Mouse (Mus musculus): ENCODE data around the gene Sult5a1. TPM values are rescaled to one million over a fixed set of nuclear protein-coding genes. Genes with fewer than 3 reads are reported as not detected.
"Not testable (repeated sequence)": the region's sequence is repeated elsewhere in the genome, so short reads cannot be mapped to it uniquely, and the experiment has no call there.

Sult5a1 gene
- not detected in 2 replicates for polyA plus RNA-seq (2012; ENCODE audit: insufficient read depth, insufficient read length, low replicate concordance, missing spikeins)

- 37% methylated on average over 13 of the region's 13 CpGs for WGBS
- TF ChIP-seq CTCF (IDR thresholded peaks at IDR 0.05; ENCODE audit: insufficient read depth, low read depth, low read length) (no peak), POLR2A (IDR thresholded peaks at IDR 0.05; ENCODE audit: insufficient read depth, low read depth, low read length) (no peak)
- H3K4me3 ChIP-seq (ENCODE audit: insufficient read depth, low read depth, low read length), result no peak within 1 kb of the TSS
- peaks cover 13% of the 10 kb centered on the region; the same call in 1 of the 2 replicates for H3K4me1 ChIP-seq (ENCODE audit: control insufficient read depth, insufficient read depth, low read length)
- no peak within 1 kb of the TSS for H3K27ac ChIP-seq (ENCODE audit: insufficient read depth, low read depth, low read length)
These were observed at the start of gene Sult5a1 for GRCm38 (mm10) chr8:123157888-123158465. Sult5a1 (minus strand) TSS chr8:123158315.

- no peak overlapping the region for H3K27ac ChIP-seq (ENCODE audit: insufficient read depth, low read depth, low read length)
- no peak overlapping the region for H3K4me3 ChIP-seq (ENCODE audit: insufficient read depth, low read depth, low read length)
- no peak for TF ChIP-seq CTCF (IDR thresholded peaks at IDR 0.05; ENCODE audit: insufficient read depth, low read depth, low read length)
- no peak for TF ChIP-seq POLR2A (IDR thresholded peaks at IDR 0.05; ENCODE audit: insufficient read depth, low read depth, low read length)
- H3K4me1 ChIP-seq (ENCODE audit: control insufficient read depth, insufficient read depth, low read length), result no peaks in the 10 kb centered on the region
- WGBS, result 71% methylated on average over 3 of the region's 3 CpGs
These were observed 45.5 kb upstream of the Sult5a1 start for GRCm38 (mm10) chr8:123203571-123203970.

- H3K4me1 ChIP-seq (ENCODE audit: control insufficient read depth, insufficient read depth, low read length), result no peaks in the 10 kb centered on the region
- H3K4me3 ChIP-seq (ENCODE audit: insufficient read depth, low read depth, low read length), result no peak overlapping the region
- TF ChIP-seq CTCF (IDR thresholded peaks at IDR 0.05; ENCODE audit: insufficient read depth, low read depth, low read length) (no peak), POLR2A (IDR thresholded peaks at IDR 0.05; ENCODE audit: insufficient read depth, low read depth, low read length) (no peak)
- 20% methylated on average over 5 of the region's 5 CpGs for WGBS
- H3K27ac ChIP-seq (ENCODE audit: insufficient read depth, low read depth, low read length), result no peak overlapping the region
These were observed 44.2 kb upstream of the Sult5a1 start for GRCm38 (mm10) chr8:123202288-123202687.

- no peaks in the 10 kb centered on the region for H3K4me1 ChIP-seq (ENCODE audit: control insufficient read depth, insufficient read depth, low read length)
- H3K4me3 ChIP-seq (ENCODE audit: insufficient read depth, low read depth, low read length), result no peak overlapping the region
- TF ChIP-seq POLR2A (IDR thresholded peaks at IDR 0.05; ENCODE audit: insufficient read depth, low read depth, low read length), result no peak
- no peak for TF ChIP-seq CTCF (IDR thresholded peaks at IDR 0.05; ENCODE audit: insufficient read depth, low read depth, low read length)
- WGBS, result 74% methylated on average over 14 of the region's 14 CpGs
- H3K27ac ChIP-seq (ENCODE audit: insufficient read depth, low read depth, low read length), result no peak overlapping the region
These were observed 41.7 kb upstream of the Sult5a1 start for GRCm38 (mm10) chr8:123199864-123200263.

- WGBS, result 84% methylated on average over 5 of the region's 5 CpGs
- not testable (repeated sequence) for H3K4me1 ChIP-seq (ENCODE audit: control insufficient read depth, insufficient read depth, low read length); H3K27ac ChIP-seq (ENCODE audit: insufficient read depth, low read depth, low read length); H3K4me3 ChIP-seq (ENCODE audit: insufficient read depth, low read depth, low read length)
These were observed 38.9 kb upstream of the Sult5a1 start for GRCm38 (mm10) chr8:123197016-123197415.

- no peak for TF ChIP-seq POLR2A (IDR thresholded peaks at IDR 0.05; ENCODE audit: insufficient read depth, low read depth, low read length)
- no peak for TF ChIP-seq CTCF (IDR thresholded peaks at IDR 0.05; ENCODE audit: insufficient read depth, low read depth, low read length)
- 94% methylated on average over 9 of the region's 9 CpGs for WGBS
- H3K4me3 ChIP-seq (ENCODE audit: insufficient read depth, low read depth, low read length), result no peak overlapping the region
These were observed 35.7 kb upstream of the Sult5a1 start for GRCm38 (mm10) chr8:123193771-123194170.

GRCm38 (mm10) chr8:123191908-123192307, 33.8 kb upstream of the Sult5a1 start:
- Histone ChIP-seq H3K4me1 (ENCODE audit: control insufficient read depth, insufficient read depth, low read length) (peaks cover 31% of the 10 kb centered on the region), H3K27ac (ENCODE audit: insufficient read depth, low read depth, low read length) (peak overlapping the region; percentile 80), H3K4me3 (ENCODE audit: insufficient read depth, low read depth, low read length) (no peak overlapping the region)
- WGBS, result 57% methylated on average over 8 of the region's 8 CpGs
- TF ChIP-seq POLR2A (IDR thresholded peaks at IDR 0.05; ENCODE audit: insufficient read depth, low read depth, low read length), result no peak
- no peak for TF ChIP-seq CTCF (IDR thresholded peaks at IDR 0.05; ENCODE audit: insufficient read depth, low read depth, low read length)

More at GRCm38 (mm10) chr8:123193771-123194170, 35.7 kb upstream of the Sult5a1 start:
- peaks cover 24% of the 10 kb centered on the region for H3K4me1 ChIP-seq (ENCODE audit: control insufficient read depth, insufficient read depth, low read length)
- H3K27ac ChIP-seq (ENCODE audit: insufficient read depth, low read depth, low read length), result no peak overlapping the region

- no peak overlapping the region for H3K4me3 ChIP-seq (ENCODE audit: insufficient read depth, low read depth, low read length)
- peaks cover 31% of the 10 kb centered on the region for H3K4me1 ChIP-seq (ENCODE audit: control insufficient read depth, insufficient read depth, low read length)
- peak; percentile 52; the same call in 1 of the 2 replicates for TF ChIP-seq CTCF (IDR thresholded peaks at IDR 0.05; ENCODE audit: insufficient read depth, low read depth, low read length)
- no peak for TF ChIP-seq POLR2A (IDR thresholded peaks at IDR 0.05; ENCODE audit: insufficient read depth, low read depth, low read length)
- H3K27ac ChIP-seq (ENCODE audit: insufficient read depth, low read depth, low read length), result peak overlapping the region; percentile 77; the same call in 1 of the 2 replicates
- WGBS, result 1% methylated on average over 9 of the region's 9 CpGs
These were observed 32.6 kb upstream of the Sult5a1 start for GRCm38 (mm10) chr8:123190678-123191077.

GRCm38 (mm10) chr8:123188841-123189240, 30.7 kb upstream of the Sult5a1 start:
- peaks cover 31% of the 10 kb centered on the region for H3K4me1 ChIP-seq (ENCODE audit: control insufficient read depth, insufficient read depth, low read length)
- H3K4me3 ChIP-seq (ENCODE audit: insufficient read depth, low read depth, low read length), result no peak overlapping the region
- H3K27ac ChIP-seq (ENCODE audit: insufficient read depth, low read depth, low read length), result no peak overlapping the region
- no peak for TF ChIP-seq POLR2A (IDR thresholded peaks at IDR 0.05; ENCODE audit: insufficient read depth, low read depth, low read length)
- TF ChIP-seq CTCF (IDR thresholded peaks at IDR 0.05; ENCODE audit: insufficient read depth, low read depth, low read length), result no peak
- 43% methylated on average over 7 of the region's 7 CpGs for WGBS
